Mouse (Mus musculus): ENCODE measurements around the gene Dnah2.
A peak's percentile ranks its signal among the peaks of the same experiment; 100 is the strongest.

GRCm38 (mm10) chr11:69581147-69581688, 32.3 kb upstream of the Dnah2 start:
- TF ChIP-seq POLR2A (IDR thresholded peaks at IDR 0.05; ENCODE audit: borderline replicate concordance, extremely low read depth, low read depth, low read length) (peak; percentile 48; the same call in 1 of the 2 replicates), CTCF (IDR thresholded peaks at IDR 0.05; ENCODE audit: insufficient read depth, low read length) (no peak)
